Mouse (Mus musculus) E14TG2a.4 (cell line): ENCODE data around the gene Ttc16.

Experiments
- H3K27me3 ChIP-seq: 2 replicates; pipeline ENCODE4 v1.6.1; 2014; ENCODE audit warnings: low read length, control low read depth; ENCODE audit not compliant: insufficient read depth
- H3K36me3 ChIP-seq: 2 replicates; pipeline ENCODE4 v1.6.1; 2014; ENCODE audit warnings: low read length, control low read depth; ENCODE audit not compliant: insufficient read depth
- H3K4me1 ChIP-seq: replicated peaks from 2 replicates; pipeline ENCODE4 v1.6.1; 2014; ENCODE audit warnings: low read depth, low read length, control low read depth
- H3K4me3 ChIP-seq: replicated peaks from 2 replicates; pipeline ENCODE4 v1.5.1; 2014; ENCODE audit warnings: mild to moderate bottlenecking, low read length
- H3K9me3 ChIP-seq: 2 replicates; pipeline ENCODE4 v1.6.1; 2014; ENCODE audit warnings: low read length, control low read depth
- CTCF ChIP-seq: conservative IDR thresholded peaks from 2 replicates; pipeline ENCODE4 v1.5.1; 2014; ENCODE audit warnings: low read length
- NANOG ChIP-seq: IDR thresholded peaks from 2 replicates; pipeline ENCODE4 v1.6.1; 2014; ENCODE audit warnings: borderline replicate concordance, low read length, mixed read lengths
- POU5F1 ChIP-seq: IDR thresholded peaks from 2 replicates; pipeline ENCODE4 v1.6.1; 2014; ENCODE audit warnings: low read length, borderline replicate concordance

Gene Ttc16

GRCm38 (mm10) chr2:32775359-32776074 lies at the start of gene Ttc16, which contains the start of gene Ptrh1:
TSS of gene Ttc16 (minus strand) at chr2:32775633.
TSS of gene Ptrh1 (plus strand) at chr2:32775786.
- Histone ChIP-seq H3K27me3 (peaks cover 17% of the 10 kb centered on the region), H3K4me3 (peak within 1 kb of the TSS; percentile 87)
- TF ChIP-seq POU5F1, result no peak
- no peak for TF ChIP-seq CTCF
- no peak for TF ChIP-seq NANOG

GRCm38 (mm10) chr2:32824778-32825177 lies 49.3 kb upstream of the Ttc16 start:
- Histone ChIP-seq H3K4me3 (no peak overlapping the region), H3K27me3 (no peaks in the 10 kb centered on the region), H3K36me3 (no peaks in the 10 kb centered on the region), H3K4me1 (0 out of 2 replicates have a peak, but pooled peaks cover 8% of the 10 kb centered on the region), H3K9me3 (no peaks in the 10 kb centered on the region)
- TF ChIP-seq POU5F1 (no peak), NANOG (no peak), CTCF (no peak)

More at GRCm38 (mm10) chr2:32775359-32776074, at the start of gene Ttc16, which contains the start of gene Ptrh1:
- Histone ChIP-seq H3K36me3 (peaks cover 18% of the 10 kb centered on the region), H3K9me3 (no peaks in the 10 kb centered on the region), H3K4me1 (peaks cover 72% of the 10 kb centered on the region)

- 0 out of 2 replicates have a peak, but pooled peaks cover 11% of the 10 kb centered on the region for H3K4me1 ChIP-seq
- H3K9me3 ChIP-seq, result no peaks in the 10 kb centered on the region
- no peaks in the 10 kb centered on the region for H3K27me3 ChIP-seq
- H3K4me3 ChIP-seq, result no peak overlapping the region
- TF ChIP-seq CTCF, result no peak
- no peak for TF ChIP-seq NANOG
- no peak for TF ChIP-seq POU5F1
- no peaks in the 10 kb centered on the region for H3K36me3 ChIP-seq
Measured at GRCm38 (mm10) chr2:32824181-32824580, 48.7 kb upstream of the Ttc16 start.

- Histone ChIP-seq H3K36me3 (no peaks in the 10 kb centered on the region), H3K9me3 (no peaks in the 10 kb centered on the region), H3K27me3 (no peaks in the 10 kb centered on the region), H3K4me3 (no peak overlapping the region), H3K4me1 (0 out of 2 replicates have a peak, but pooled peaks cover 11% of the 10 kb centered on the region)
- TF ChIP-seq NANOG (no peak), POU5F1 (no peak), CTCF (no peak)
Measured at GRCm38 (mm10) chr2:32823579-32824154, 48.2 kb upstream of the Ttc16 start.

GRCm38 (mm10) chr2:32823153-32823552 lies 47.7 kb upstream of the Ttc16 start:
- Histone ChIP-seq H3K36me3 (no peaks in the 10 kb centered on the region), H3K4me3 (no peak overlapping the region), H3K27me3 (no peaks in the 10 kb centered on the region), H3K4me1 (peaks cover 13% of the 10 kb centered on the region), H3K9me3 (no peaks in the 10 kb centered on the region)
- no peak for TF ChIP-seq CTCF
- TF ChIP-seq NANOG, result no peak
- TF ChIP-seq POU5F1, result no peak

GRCm38 (mm10) chr2:32822643-32823042 lies 47.2 kb upstream of the Ttc16 start:
- Histone ChIP-seq H3K9me3 (no peaks in the 10 kb centered on the region), H3K36me3 (no peaks in the 10 kb centered on the region), H3K4me1 (peaks cover 18% of the 10 kb centered on the region), H3K4me3 (no peak overlapping the region), H3K27me3 (no peaks in the 10 kb centered on the region)
- TF ChIP-seq NANOG, result no peak
- TF ChIP-seq CTCF, result no peak
- no peak for TF ChIP-seq POU5F1

GRCm38 (mm10) chr2:32821041-32821802 lies 45.8 kb upstream of the Ttc16 start:
- no peaks in the 10 kb centered on the region for H3K36me3 ChIP-seq
- H3K9me3 ChIP-seq, result no peaks in the 10 kb centered on the region
- H3K27me3 ChIP-seq, result no peaks in the 10 kb centered on the region
- H3K4me1 ChIP-seq, result peaks cover 27% of the 10 kb centered on the region
- TF ChIP-seq CTCF, result peak; percentile 73
- no peak for TF ChIP-seq POU5F1
- H3K4me3 ChIP-seq, result no peak overlapping the region

- peaks cover 25% of the 10 kb centered on the region for H3K4me1 ChIP-seq
- H3K36me3 ChIP-seq, result peaks cover 11% of the 10 kb centered on the region; the same call in 1 of the 2 replicates
- H3K4me3 ChIP-seq, result no peak overlapping the region
- TF ChIP-seq NANOG, result no peak
- no peak for TF ChIP-seq CTCF
- no peak for TF ChIP-seq POU5F1
- no peaks in the 10 kb centered on the region for H3K27me3 ChIP-seq
- H3K9me3 ChIP-seq, result no peaks in the 10 kb centered on the region
Measured at GRCm38 (mm10) chr2:32818208-32818607, 42.8 kb upstream of the Ttc16 start.

GRCm38 (mm10) chr2:32817589-32817988 lies 42.2 kb upstream of the Ttc16 start:
- TF ChIP-seq POU5F1, result no peak
- no peak for TF ChIP-seq CTCF
- TF ChIP-seq NANOG, result no peak
- Histone ChIP-seq H3K4me1 (peaks cover 21% of the 10 kb centered on the region), H3K9me3 (no peaks in the 10 kb centered on the region), H3K4me3 (no peak overlapping the region), H3K36me3 (peaks cover 17% of the 10 kb centered on the region; the same call in 1 of the 2 replicates), H3K27me3 (no peaks in the 10 kb centered on the region)
